Mouse (Mus musculus): Measurements from ENCODE around the gene Pfas.

Gene Pfas

DNA sequence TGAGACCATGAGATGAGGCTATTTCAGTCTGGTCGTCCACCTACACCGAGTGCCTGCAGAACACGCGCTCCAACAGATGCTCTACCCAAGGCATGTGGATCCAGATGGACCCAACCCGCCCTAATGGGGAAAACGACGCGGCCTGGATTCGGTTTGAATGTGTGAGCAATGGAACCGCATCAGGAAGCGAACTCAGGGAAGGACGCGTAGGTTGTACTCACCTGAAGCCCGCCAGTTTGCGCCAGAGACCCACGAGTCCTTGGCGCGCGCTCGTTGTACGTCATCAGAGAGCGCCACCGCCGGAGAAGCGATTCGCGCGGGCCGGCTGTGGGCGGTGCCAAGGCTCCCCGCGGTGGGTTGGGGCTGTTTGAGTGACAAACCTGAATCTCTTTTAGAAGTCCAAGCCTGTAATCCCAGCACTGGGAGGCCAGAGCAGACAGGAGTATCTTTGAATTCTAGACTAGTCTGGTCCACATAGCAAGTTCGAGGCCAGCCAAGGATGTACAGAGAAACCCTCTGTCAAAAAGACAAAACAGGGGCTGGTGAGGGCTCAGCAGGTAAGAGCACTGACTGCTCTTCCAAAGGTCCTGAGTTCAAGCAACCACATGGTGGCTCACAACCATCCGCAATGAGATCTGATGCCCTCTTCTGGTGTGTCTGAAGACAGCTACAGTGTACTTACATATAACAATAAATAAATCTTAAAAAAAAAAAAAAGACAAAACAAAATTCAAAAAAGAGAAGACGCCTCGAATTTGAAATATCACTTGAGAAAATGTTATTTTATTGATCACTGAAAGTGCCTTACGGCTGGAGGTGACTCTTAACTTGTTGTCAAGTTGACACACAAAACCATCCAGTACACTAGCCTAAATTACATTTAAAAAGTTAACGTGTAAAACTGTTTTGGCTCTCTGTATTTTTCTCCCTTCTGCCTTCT is at the start of gene Pfas:
Gene Pfas, minus strand, starts transcription at position 279 of the 940 bp plus-strand sequence.
- peak; percentile 82 to 85 for DNase-seq (ENCODE audit: low read depth in 1 of 2, low spot score in 2 of 2)

DNA sequence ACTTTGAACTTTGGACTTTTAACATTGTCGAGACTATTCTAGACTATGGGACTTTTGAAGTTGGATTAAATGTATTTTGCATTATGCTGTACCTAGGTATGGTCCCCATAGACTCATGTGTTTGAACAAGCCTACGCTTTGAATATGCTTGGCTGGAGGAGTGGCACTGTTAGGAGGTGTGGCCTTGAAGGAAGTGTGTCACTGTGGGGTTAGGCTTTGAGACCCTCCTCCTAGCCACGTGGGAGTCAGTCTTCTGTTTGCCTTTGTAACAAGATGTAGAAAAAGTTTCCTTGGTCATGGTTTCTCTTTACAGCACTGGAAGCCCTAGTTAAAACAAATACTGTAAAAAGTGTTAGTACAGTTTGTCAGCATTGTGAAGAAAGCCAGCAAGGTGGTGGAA is 45.6 kb upstream of the Pfas start:
- no peak for DNase-seq (ENCODE audit: low read depth in 1 of 2, low spot score in 2 of 2)

DNA sequence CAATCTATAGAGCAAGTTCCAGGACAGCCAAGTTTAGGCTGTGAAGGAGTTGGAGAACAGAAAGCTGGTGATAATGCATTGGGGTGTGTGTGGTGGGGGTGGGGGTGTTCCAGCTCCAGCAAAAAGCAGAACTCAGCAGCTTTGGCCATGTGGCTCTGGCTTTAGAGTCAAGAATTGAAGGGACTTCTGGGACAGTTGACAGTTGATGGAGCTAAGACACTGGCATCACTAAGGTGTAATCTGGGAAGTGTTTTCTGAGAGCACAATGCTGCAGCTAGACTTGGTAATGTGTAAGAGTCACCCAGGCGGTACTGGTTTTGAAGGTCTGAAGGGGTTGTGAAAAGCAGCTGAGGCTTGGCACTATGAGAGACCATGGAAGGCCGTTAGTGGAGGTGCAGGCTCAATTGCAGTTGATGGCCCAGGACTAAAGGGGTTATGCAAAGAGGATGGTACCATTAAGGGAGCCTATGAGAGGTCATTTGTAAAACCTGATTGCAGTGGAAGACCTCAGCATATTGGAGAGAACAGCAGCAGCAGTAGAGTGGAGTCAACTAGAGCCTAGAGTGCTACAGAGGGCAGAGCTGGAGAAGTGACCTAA is 44.7 kb upstream of the Pfas start:
- no peak for DNase-seq (ENCODE audit: low read depth in 1 of 2, low spot score in 2 of 2)

DNA sequence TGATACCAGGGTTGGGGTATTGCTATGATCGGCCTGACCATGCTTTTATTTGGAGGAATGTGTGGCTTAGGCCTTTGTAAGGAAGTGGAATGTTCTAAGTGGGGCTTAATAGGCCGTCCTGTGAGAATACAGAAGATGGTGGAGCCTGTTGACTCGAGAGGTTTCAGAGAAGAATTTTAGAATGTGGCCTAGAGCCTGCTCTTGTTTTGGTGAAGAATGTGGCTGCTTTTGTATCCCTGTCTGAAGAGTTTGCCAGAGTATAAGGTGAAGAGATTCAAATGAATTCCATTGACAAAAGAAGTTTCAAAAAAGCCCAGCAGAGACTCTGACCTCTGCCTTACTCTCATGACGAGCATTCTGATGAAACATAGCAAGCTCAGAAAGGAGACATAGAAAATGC is 43.5 kb upstream of the Pfas start:
- no peak for DNase-seq (ENCODE audit: low read depth in 1 of 2, low spot score in 2 of 2)

DNA sequence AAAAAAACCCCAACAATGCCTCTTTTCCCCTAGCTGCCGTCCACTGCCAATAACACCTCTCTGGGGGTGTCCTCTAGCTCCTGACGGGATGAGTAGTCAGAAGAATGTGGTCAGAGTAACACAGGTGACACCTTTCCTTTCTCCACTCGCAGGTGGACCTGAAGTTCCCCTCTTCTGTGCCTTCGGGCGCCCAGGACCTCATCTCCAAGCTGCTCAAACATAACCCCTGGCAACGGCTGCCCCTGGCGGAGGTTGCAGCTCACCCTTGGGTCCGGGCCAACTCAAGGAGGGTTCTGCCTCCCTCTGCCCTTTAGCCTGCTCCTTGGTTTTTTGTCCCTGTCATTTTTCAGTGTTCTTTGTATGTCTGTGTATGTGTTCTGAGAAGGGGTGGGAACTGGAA is 42.5 kb upstream of the Pfas start:
- DNase-seq (ENCODE audit: low read depth in 1 of 2, low spot score in 2 of 2), result no peak

DNA sequence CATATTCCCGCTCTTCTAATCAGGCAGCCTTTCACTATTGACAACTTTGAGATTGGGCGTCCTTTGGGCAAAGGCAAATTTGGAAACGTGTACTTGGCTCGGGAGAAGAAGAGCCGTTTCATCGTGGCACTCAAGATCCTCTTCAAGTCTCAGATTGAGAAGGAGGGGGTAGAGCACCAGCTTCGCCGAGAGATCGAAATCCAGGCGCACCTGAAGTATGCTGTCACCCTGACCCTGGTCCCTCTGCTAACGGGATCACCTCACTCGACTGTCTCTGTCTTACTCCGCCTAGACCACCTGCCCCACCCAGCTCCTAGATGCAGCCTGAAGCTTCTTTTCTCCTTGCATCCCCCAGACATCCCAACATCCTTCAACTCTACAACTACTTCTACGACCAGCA is 39.9 kb upstream of the Pfas start:
- DNase-seq (ENCODE audit: low read depth in 1 of 2, low spot score in 2 of 2), result no peak

DNA sequence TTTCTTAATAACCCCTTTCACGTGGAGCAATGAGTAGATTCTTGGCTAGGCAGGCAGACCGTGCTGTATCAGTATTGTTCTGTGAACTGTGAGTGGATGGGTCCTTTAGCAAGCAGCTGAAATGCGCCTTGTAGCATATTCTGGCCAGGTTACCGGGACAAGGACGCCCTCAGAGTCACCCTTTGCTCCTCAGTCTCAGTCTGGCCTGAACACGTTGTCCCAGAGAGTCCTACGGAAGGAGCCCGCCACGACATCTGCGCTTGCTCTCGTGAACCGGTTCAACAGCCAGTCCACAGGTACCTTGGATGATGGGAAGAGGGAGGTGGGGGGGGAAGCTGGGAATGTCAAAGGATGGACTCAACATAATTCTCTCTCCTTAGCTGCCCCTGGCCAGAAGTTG is 39.3 kb upstream of the Pfas start:
- no peak for DNase-seq (ENCODE audit: low read depth in 1 of 2, low spot score in 2 of 2)

DNA sequence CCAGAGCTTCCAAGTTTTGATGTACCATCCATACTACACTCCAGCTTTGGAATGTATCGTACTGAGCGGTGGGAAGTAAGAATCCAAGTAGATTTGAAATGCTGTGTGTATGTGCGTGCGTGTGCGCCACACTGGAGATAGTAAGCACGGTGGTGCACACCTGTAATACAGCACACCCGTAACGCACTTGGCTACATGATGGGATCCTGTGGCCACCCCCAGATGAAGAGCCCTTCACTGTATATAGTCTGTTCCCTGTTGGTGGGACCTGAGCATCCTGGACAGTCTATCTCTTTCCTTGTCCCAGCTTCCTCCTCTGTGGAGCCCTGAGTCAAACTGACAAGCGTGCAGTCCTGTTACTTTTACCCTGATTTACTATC is 38.1 kb upstream of the Pfas start:
- DNase-seq (ENCODE audit: low read depth in 1 of 2, low spot score in 2 of 2), result no peak

DNA sequence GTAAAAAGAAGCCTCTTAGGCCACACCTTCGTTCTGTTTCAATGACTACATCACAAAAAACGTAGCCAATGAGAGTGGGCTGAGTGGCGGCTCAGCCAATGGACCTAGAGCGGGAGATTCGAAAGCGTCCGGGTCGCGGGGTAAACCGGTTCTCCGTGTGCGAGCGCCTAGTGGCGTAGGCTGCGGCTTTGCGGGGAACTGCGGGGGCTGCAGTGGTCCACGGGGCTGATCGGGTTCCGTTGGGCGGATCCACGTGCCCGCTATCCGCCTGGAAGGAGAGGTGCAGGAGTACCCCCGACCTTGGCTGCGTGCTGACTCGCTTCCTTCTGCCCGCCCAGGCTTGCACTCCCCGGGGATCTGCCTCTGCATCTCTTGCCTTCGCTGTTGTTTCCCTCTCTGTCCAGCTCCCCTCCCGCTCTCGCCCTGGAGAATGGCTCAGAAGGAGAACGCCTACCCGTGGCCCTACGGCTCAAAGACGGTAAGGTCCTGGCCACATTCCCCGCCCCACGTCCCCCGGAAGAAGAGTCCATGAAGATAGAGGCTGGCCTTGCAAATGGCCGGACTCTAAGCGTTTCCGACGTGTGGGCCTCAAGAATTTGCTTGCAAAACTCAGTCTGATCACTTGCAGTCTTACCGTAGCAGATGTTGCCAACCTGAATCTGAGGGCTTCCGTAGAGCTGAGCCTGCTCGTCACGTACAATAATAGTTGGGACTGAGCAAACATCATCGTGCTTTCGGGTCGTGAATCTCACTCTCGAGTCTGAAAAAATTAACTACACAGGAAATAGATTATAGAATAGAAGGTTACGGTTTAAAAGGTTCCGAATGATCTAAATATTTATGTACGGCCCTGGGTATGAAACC is 37.5 kb upstream of the Pfas start, which contains the start of gene Aurkb:
Gene Aurkb, plus strand, starts transcription at position 117 of the 864 bp plus-strand sequence.
- peak in 1 of 2 experiments; percentile 52 for DNase-seq (ENCODE audit: low read depth in 1 of 2, low spot score in 2 of 2)

DNA sequence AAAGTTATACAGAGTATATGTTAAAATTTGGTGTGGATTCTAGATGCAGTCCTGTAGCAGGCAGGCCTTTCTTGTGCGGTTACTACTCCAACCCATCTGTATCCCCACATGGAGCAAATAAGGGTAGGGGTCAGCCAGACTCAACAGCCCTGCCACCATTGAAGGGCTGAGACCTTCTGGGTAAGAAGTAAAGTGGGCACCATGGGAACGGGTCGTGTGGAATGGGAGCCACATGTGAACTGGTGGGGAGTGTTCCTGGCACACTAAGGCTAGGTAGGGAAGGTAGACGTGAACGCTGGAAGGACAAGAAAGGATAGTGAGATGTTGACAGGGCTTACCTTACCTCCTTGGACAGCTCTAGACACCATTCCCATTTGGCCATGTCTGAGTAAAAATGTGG is 29.9 kb upstream of the Pfas start:
- DNase-seq (ENCODE audit: low read depth in 1 of 2, low spot score in 2 of 2), result no peak

DNA sequence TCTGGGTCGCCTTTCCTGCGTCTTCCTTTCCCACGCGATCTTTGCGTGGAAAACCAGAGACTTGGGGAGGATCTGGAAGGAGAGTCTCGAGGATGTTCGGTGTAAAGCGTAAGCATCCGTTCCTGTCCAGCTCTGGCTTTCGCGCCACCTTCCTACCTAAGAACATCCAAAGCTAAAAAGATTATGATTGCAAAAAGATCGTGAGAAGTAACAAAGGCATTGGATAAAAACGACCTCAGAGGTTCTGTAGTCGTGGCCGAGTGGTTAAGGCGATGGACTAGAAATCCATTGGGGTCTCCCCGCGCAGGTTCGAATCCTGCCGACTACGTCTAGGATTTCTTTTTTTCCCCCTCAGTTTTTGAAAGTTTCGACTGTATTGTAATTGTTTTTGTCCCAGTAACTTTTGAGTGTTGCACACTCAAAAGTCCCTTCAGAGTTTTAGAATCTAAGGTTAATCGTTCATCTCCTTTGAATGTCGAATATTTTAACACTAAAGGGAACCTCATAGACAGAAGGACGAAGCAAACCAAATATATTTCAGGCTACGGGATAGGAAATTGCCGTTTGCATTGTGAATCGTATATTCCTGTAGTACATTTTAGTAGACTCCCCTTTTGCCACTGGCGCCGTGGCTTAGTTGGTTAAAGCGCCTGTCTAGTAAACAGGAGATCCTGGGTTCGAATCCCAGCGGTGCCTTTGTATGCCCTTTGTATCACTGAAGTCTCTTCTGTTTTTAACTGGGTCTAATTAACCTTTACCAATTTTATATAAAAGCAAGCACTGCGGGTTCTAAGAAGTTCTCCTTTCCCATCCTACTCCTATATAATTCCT is 29.2 kb upstream of the Pfas start:
- DNase-seq (ENCODE audit: low read depth in 1 of 2, low spot score in 2 of 2), result peak in 1 of 2 experiments; percentile 73

DNA sequence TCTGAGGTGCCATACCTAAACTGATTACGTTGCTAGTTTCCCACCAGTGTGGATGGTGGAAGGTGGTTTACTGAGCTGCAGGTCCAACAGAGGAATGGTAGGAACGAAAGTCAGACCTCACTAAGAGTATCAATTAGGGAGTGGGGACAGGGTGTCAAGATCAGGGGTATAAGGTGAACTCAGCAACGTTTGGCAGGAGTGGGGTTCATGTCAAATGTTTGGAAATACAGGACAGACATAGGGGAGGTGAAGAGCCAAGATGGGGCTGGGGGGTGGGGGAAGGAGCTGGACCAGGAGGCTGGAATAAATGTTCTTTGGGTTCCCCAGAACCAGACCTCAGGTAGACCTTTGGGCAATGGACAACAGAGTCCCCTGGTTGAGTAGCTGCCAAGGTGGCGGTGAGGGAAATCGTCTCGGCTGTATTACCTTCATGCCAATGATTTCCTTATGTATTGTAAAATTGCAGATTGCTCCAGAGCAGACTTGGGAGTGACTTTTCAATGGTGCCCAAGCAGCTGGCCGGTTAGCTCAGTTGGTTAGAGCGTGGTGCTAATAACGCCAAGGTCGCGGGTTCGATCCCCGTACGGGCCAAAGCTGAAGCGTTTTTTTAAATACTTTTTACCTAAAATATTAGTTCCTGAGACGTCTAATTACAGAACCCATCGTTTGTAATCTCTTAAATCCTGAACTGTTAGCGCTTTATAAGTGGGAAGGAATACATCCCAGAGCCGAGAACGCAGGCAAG is 28.4 kb upstream of the Pfas start:
- peak; percentile 66 to 81 for DNase-seq (ENCODE audit: low read depth in 1 of 2, low spot score in 2 of 2)

DNA sequence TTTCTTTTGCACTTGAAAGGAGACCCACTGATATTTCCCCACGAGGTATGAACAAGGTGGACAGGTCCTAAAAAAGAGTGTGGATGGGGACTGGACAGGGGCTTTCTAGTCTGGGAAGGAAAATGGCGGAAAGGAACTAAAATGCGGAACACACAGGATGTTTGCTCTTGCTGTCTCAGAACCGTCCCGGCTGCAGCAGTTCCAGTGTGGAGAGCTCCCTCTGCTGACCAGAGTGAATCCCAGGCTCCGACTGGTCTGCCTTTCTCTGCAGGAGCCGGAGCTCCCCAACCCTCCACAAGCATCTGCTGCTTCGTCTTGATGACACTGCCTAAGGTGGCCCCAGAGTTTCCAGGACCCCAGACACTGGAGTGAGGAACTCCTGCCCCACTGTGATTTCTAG is 27.6 kb upstream of the Pfas start:
- DNase-seq (ENCODE audit: low read depth in 1 of 2, low spot score in 2 of 2), result peak; percentile 81 to 84

DNA sequence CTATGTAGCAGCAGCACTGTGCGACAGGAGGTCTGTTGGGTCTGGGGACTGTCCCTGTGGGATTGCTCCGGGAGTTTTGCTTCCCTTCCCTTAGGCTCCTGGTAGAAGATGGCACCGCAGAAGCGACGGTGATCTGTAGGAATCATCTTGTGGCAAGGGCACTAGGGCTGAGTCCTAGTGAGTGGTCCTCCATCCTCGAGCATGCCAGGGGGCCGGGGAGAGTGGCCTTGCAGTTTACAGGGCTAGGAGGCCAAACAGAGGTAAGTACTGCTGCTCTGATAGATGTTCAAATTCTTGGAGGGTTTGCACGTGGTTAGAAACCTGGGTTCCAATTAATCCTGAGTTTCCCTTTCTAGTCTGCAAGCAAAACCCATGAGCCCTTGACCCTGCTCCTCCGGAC is 27.2 kb upstream of the Pfas start:
- no peak for DNase-seq (ENCODE audit: low read depth in 1 of 2, low spot score in 2 of 2)

DNA sequence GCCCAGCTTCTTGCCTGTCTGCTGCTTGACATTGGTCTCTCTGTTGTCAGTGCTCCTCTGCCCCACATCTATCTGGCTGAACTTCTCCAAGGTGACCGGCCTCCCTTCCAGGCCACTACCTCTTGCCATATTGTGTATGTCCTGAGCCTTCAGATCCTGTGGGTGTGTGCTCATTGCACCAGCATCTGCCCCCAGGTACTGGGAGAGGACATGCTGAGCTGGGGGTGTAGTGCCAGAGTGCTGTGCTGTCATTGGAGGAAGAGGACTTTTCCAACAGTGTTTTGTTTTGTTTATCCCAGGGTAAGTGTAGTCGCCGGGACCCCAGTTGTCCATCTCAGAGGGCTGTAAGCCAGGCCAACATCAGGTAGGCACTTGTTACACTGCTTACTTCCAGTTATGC is 26.3 kb upstream of the Pfas start:
- DNase-seq (ENCODE audit: low read depth in 1 of 2, low spot score in 2 of 2), result no peak

DNA sequence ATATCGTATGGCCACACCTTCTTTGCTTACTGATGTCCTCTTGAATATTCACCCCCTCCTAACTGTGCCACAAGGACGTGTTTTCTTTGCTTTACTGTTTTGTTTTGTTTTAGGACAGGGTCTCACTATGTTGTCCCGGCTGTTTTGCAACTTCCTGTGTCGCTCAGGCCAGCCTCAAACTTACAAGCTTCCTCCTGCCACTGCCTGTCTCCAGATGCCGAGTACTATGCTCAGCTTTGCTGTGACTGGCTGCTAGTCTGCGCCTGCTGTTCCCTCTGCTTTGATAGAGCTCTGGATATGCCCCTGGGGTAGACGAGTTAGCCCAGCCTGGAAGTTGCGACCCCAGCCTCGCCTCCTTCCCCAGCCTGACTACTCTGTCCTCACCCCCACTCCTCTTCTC is 25.3 kb upstream of the Pfas start:
- no peak for DNase-seq (ENCODE audit: low read depth in 1 of 2, low spot score in 2 of 2)

DNA sequence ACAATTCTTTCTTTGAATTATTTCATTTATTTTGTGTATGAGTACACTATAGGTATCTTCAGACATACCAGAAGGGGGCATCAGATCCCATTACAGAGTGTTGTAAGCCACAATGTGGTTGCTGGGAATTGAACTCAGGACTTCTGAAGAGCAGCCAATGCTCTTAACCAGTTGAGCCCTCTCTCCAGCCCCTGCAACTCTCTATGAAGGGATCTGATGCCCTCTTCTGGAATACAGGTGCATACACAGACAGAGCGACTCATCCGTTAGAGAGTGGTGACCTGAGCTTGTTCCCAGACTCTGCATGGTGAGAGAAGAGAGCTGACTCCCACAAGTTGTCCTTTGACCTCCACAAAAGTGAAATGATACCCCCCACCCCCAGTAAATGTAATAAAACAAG is 20.5 kb upstream of the Pfas start:
- no peak for DNase-seq (ENCODE audit: low read depth in 1 of 2, low spot score in 2 of 2)

DNA sequence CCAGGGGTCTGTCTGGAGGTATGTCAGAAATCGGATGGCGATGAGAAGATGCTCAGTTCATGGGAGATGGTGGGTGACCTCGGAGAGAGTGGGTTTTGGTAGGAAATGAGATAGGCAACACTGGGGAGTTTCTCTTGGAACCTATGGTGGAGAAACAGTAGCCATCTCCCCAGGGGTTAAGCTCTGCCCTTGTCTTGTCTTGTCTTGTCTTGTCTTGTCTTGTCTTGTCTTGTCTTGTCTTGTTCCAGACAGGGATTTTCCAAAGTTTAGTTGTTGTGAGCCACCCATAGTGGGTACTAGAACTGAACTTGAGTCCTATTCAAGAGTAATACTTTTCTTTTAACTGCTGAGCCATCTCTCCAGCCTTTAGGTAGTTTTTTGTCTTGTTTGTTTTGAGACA is 18.3 kb upstream of the Pfas start:
- DNase-seq (ENCODE audit: low read depth in 1 of 2, low spot score in 2 of 2), result no peak

DNA sequence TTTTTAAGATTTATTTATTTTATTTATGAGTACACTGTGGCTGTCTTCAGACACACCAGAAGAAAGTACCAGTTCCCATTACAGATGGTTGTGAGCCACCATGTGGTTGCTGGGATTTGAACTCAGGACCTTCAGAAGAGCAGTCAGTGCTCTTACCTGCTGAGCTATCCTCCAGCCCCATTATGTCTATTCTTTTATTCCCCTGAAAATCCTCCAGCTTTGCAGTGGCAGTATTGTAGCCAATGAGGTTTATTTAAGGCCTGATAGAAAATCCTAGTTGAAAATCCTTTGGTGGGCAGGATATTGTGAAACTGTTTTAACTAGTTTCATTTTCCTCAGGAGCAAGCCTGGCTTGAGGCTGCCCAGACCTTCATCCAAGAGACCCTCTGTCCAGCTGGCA is 12.4 kb upstream of the Pfas start:
- no peak for DNase-seq (ENCODE audit: low read depth in 1 of 2, low spot score in 2 of 2)

DNA sequence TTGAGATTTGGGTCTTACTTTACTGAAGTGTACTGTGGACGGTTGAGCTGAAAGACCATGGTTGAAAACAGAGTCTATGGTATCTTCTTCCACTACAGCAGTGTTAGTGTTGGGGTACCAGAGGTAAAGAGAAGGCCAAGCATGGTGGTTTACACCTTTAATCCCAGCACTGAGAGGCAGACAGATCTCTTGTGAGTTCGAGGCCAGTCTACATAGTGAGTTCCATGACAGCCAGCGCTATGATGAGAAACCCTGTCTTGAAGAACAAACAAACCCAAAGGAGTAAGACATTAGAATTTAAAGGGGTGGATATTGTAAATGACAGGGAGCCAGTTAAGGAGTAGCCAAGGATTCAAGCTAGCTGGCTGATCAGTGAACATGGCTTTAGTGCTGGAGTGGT is 8.5 kb upstream of the Pfas start:
- DNase-seq (ENCODE audit: low read depth in 1 of 2, low spot score in 2 of 2), result no peak
